Mouse (Mus musculus) ES-E14 (cell line): ENCODE results near the gene Tex11.

Source experiments
- CHD2 ChIP-seq: IDR thresholded peaks from 2 replicates; pipeline ENCODE4 v1.6.1; 2014; ENCODE audit warnings: mild to moderate bottlenecking, low read depth, low read length, inconsistent platforms
- HCFC1 ChIP-seq: IDR thresholded peaks from 2 replicates; pipeline ENCODE4 v1.6.1; 2012; ENCODE audit warnings: low read length, inconsistent platforms, borderline replicate concordance; ENCODE audit not compliant: insufficient read depth
- MAFK ChIP-seq: IDR thresholded peaks from 2 replicates; pipeline ENCODE4 v1.6.1; 2014; ENCODE audit warnings: mild to moderate bottlenecking, low read depth, low read length, inconsistent platforms; ENCODE audit not compliant: insufficient read depth
- ZC3H11A ChIP-seq: IDR thresholded peaks from 2 replicates; pipeline ENCODE4 v1.6.1; 2012; ENCODE audit warnings: low read depth, mild to moderate bottlenecking, inconsistent platforms, low read length, borderline replicate concordance

DNA sequence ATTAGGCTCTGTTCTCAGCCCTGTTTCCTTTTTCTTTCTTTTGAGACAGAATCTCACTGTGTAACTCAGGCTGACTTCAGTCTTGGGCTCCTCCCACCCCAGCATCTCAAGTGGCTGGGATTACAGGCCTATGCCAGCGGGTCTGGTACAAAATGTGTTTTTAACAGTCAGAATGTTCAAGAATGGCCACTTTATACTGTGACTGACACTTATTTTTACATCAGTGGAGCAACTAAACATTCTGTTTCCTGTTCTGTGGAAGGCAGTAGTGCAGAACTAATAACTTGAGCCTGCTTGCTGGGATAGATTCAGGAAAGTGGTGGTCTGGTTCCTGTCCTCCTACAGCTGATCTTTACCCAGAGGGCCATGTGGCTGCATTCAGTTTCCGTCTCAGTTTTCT lies 258.8 kb downstream of the Tex11 start:
- no peak for TF ChIP-seq HCFC1
- no peak for TF ChIP-seq CHD2
- no peak for TF ChIP-seq ZC3H11A
- no peak for TF ChIP-seq MAFK
